Mouse (Mus musculus): ENCODE results near the gene Fam71a.

DNA sequence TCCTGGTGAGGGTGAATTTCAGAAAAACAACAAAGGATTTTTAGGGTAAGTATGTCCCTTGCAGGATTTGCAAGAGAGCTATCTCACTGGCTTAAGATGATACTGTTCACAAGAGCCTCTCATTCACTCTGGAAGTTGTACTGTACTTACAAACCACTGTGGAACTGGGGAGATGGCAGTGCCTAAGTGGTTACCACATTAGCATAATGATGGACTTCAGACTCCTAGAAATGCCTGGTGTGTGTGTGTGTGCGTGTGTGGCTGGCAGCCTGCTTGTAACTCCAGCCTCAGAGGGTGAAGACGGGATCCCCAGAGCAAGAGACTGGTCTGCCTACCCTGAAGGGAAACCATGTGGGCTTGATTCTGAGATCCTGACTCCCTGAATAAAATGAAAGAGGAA lies 38.9 kb upstream of the Fam71a start:
- no peak for TF ChIP-seq CTCF (IDR thresholded peaks at IDR 0.05)
- no peak for TF ChIP-seq EP300 (IDR thresholded peaks at IDR 0.05)
